Mouse (Mus musculus) G1E (cell line): Measurements from ENCODE around the gene Fancc. TPM values are rescaled to one million over a fixed set of nuclear protein-coding genes. Genes with fewer than 3 reads are reported as not detected.
A peak's percentile ranks its signal among the peaks of the same experiment; 100 is the strongest.

Experiments used
- ATAC-seq: 2 replicates; pipeline ENCODE4 v1.8.0; 2016; ENCODE audit warnings: mild to moderate bottlenecking; ENCODE audit not compliant: insufficient number of reproducible peaks, poor library complexity, low FRiP score, severe bottlenecking; ENCODE audit errors: extremely low read depth
- DNase-seq: peaks from one replicate; pipeline ENCODE4 v3.0.0; 2012; ENCODE audit warnings: low spot score
- H3K27me3 ChIP-seq: 2 replicates; pipeline ENCODE4 v1.6.1; 2012; ENCODE audit warnings: mild to moderate bottlenecking, low read length, inconsistent platforms; ENCODE audit not compliant: insufficient read depth
- H3K36me3 ChIP-seq: replicated peaks from 2 replicates; pipeline ENCODE3; 2012; ENCODE audit warnings: mild to moderate bottlenecking, inconsistent platforms
- H3K4me1 ChIP-seq: 2 replicates; pipeline ENCODE4 v1.6.1; 2012; ENCODE audit warnings: low read depth, low read length, inconsistent platforms, mixed read lengths; ENCODE audit not compliant: insufficient read depth
- H3K4me3 ChIP-seq: 2 replicates; pipeline ENCODE4 v1.5.1; 2012; ENCODE audit warnings: low read depth, mild to moderate bottlenecking, inconsistent platforms, low read length, moderate library complexity, mixed read lengths
- H3K9me3 ChIP-seq: replicated peaks from 2 replicates; pipeline ENCODE4 v1.6.1; 2012; ENCODE audit warnings: inconsistent platforms
- CTCF ChIP-seq: IDR thresholded peaks from 2 replicates; pipeline ENCODE4 v1.5.1; 2012; ENCODE audit warnings: low read depth, low read length, inconsistent platforms, mixed read lengths
- GATA1 ChIP-seq: IDR thresholded peaks from 2 replicates; pipeline ENCODE4 v1.6.1; 2012; ENCODE audit warnings: borderline replicate concordance, low read length, inconsistent platforms, mixed read lengths
- GATA2 ChIP-seq: IDR thresholded peaks from 2 replicates; pipeline ENCODE4 v1.6.1; 2012; ENCODE audit warnings: low read depth, low read length, inconsistent platforms, borderline replicate concordance
- POLR2AphosphoS5 ChIP-seq: IDR thresholded peaks from 2 replicates; pipeline ENCODE4 v1.6.1; 2012; ENCODE audit warnings: low read depth, low read length, inconsistent platforms; ENCODE audit not compliant: insufficient replicate concordance
- TAL1 ChIP-seq: conservative IDR thresholded peaks from 2 replicates; pipeline ENCODE4 v1.6.1; 2012; ENCODE audit warnings: low read depth, low read length, inconsistent platforms, mixed read lengths
- polyA plus RNA-seq: library from polyadenylated mRNA; stranded (reverse); fragments of >175 nt; gene quantifications from 2 replicates; pipeline ENCODE4 v1.2.3, GENCODE M21; 2012
- total RNA-seq, 2 experiments: library from RNA; stranded (forward) in 1 of 2; stranded (reverse) in 1 of 2; fragments of 200-1000 nt in 1 of 2; fragments of >200 nt in 1 of 2; fragmentation: Nextera tagmentation in 1 of 2; gene quantifications; 2 replicates each; pipeline ENCODE4 v1.2.3; 2014 to 2017

Gene Fancc
- total and polyA plus RNA-seq, 3 experiments = 2.7 to 13.7 (median 6.8) TPM

DNA sequence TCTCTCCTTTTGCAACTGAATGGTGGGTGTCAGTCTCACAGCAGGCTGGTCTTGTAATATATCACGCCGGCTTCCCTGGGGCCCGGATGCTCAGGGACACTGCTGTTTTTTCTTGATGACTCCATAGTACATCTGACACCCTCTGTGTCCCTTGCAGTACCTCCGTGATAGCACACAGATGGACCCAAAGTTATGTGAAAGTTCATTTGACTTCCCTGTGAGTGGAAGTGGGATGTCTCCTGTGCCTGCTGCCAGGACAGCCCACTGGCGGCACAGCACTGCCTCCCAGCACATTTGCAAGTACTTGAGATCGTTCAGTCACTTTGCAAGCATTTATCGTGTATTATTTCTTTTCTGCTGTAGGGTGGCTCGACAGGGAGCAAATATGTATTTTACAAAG lies 217.3 kb downstream of the Fancc start:
- no peak for TF ChIP-seq TAL1
- TF ChIP-seq GATA2 = no peak
- no peak for TF ChIP-seq CTCF
- no peak for TF ChIP-seq GATA1
- no peak for TF ChIP-seq POLR2AphosphoS5
- peaks cover 6% of the 10 kb centered on the region for H3K4me1 ChIP-seq
- no peaks in the 10 kb centered on the region for H3K9me3 ChIP-seq
- H3K4me3 ChIP-seq = no peak overlapping the region
- ATAC-seq = no peak
- H3K27me3 ChIP-seq = no peaks in the 10 kb centered on the region
- DNase-seq = no peak
- H3K36me3 ChIP-seq = peaks cover 68% of the 10 kb centered on the region

DNA sequence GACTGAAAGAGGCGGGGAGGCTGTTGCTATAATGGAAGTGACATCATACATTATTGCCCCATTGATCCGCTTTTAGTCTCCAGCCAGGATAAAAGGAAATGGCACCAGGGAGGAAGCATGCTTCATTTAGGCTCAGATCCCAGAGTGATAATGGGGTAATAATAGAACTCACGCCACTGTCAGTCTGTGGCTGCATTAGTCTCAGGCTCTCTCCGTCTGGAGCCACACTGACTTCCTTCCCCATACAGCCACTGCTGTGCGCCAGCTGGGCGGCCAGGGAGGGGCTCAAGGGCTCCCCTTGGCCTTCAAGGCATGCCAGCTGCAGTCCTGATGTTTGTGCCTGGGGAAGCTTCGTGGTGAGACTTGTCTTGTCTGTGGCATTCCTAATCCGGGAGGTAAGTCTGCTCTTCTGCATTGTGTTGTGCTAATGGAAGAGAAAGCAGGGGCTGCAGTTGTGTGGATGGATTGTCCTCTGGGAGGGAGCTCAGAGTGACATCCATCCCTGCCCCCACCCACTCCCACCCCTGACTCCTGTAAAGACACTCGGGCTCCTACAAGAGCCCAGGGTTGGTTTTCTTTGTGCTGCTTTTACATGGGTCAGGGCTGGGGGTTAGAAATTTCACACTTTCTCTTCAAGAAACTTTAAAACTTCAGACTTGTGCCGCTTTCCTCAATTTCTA lies 218.1 kb downstream of the Fancc start:
- H3K4me1 ChIP-seq = peaks cover 6% of the 10 kb centered on the region
- H3K9me3 ChIP-seq = no peaks in the 10 kb centered on the region
- ATAC-seq (peak; percentile 94), DNase-seq (peak; percentile 22)
- TF ChIP-seq TAL1 (no peak), GATA2 (no peak), CTCF (no peak), GATA1 (no peak), POLR2AphosphoS5 (no peak)
- peaks cover 73% of the 10 kb centered on the region for H3K36me3 ChIP-seq
- no peak overlapping the region for H3K4me3 ChIP-seq
- H3K27me3 ChIP-seq = no peaks in the 10 kb centered on the region

DNA sequence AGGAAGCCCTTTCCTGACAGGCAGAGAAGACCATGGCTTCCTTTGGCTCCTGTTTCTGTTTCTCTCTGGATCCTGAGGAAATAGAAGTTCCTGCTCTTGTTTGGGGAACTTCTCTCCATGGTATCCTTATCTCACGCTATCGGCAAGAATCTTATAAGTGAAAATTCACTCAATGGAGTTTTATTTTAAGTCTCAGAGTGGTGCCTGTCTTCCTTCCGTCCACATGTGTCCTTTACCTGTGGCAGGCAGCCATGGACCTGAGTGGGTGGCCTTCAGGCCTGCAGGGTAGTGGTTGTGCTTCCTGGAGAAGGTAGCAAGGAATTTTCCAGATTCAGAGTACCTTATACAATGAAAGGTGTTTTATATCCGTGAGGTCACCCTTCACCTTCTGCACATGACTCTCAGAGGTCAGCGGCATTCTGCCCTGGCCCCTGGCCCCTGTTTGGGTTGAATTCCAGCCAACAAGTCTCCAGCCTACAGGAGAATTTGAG lies 218.9 kb downstream of the Fancc start:
- ATAC-seq (no peak), DNase-seq (no peak)
- Histone ChIP-seq H3K9me3 (no peaks in the 10 kb centered on the region), H3K36me3 (peaks cover 71% of the 10 kb centered on the region), H3K4me3 (no peak overlapping the region), H3K4me1 (peaks cover 6% of the 10 kb centered on the region), H3K27me3 (no peaks in the 10 kb centered on the region)
- TF ChIP-seq POLR2AphosphoS5 (no peak), GATA2 (no peak), TAL1 (no peak), GATA1 (no peak), CTCF (no peak)

DNA sequence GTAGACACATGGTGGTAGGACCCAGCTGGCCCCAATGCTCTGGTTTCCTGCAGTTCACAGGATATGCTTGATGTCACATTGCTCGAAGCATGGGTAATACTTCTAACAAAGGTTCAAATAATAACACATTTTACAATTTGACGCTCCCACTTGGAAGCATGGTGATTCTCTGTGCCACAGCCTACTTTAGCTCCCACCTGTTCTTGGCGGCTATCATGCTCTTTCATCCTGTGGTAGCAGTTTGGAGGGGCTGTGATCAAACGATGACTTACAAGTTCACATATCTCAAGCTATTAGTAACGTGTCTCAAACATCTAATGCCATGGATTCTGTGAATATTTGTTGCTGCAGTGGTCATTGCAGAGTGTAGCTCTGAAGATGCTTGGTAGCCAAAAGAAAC lies 219.8 kb downstream of the Fancc start:
- TF ChIP-seq CTCF (no peak), GATA2 (no peak), POLR2AphosphoS5 (no peak), GATA1 (no peak), TAL1 (no peak)
- Histone ChIP-seq H3K27me3 (no peaks in the 10 kb centered on the region), H3K4me1 (peaks cover 13% of the 10 kb centered on the region), H3K9me3 (no peaks in the 10 kb centered on the region), H3K4me3 (no peak overlapping the region), H3K36me3 (peaks cover 72% of the 10 kb centered on the region)
- no peak for ATAC-seq
- DNase-seq = no peak

DNA sequence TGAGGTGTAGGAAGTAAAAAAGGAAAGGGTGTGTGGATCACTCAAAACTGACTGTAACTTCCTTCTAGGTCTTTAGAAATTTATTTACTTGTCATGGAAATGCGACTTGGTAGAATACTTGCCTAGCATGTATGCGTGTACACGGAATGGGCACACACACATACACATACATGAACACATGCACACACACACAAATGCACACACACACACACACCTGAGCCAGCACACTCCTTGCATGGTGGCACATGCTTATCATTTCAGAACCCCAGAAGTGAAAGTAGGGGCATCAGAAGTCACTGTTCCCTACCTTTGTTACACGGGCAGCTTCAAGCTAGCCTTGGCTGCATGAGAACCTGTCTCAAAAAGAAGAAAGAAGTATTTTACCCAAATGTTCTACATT lies 220.7 kb downstream of the Fancc start:
- H3K4me3 ChIP-seq = no peak overlapping the region
- no peaks in the 10 kb centered on the region for H3K9me3 ChIP-seq
- H3K4me1 ChIP-seq = peaks cover 14% of the 10 kb centered on the region
- no peaks in the 10 kb centered on the region for H3K27me3 ChIP-seq
- TF ChIP-seq TAL1 (no peak), GATA2 (no peak), GATA1 (no peak), POLR2AphosphoS5 (no peak), CTCF (no peak)
- peaks cover 68% of the 10 kb centered on the region for H3K36me3 ChIP-seq
- ATAC-seq (no peak), DNase-seq (no peak)

DNA sequence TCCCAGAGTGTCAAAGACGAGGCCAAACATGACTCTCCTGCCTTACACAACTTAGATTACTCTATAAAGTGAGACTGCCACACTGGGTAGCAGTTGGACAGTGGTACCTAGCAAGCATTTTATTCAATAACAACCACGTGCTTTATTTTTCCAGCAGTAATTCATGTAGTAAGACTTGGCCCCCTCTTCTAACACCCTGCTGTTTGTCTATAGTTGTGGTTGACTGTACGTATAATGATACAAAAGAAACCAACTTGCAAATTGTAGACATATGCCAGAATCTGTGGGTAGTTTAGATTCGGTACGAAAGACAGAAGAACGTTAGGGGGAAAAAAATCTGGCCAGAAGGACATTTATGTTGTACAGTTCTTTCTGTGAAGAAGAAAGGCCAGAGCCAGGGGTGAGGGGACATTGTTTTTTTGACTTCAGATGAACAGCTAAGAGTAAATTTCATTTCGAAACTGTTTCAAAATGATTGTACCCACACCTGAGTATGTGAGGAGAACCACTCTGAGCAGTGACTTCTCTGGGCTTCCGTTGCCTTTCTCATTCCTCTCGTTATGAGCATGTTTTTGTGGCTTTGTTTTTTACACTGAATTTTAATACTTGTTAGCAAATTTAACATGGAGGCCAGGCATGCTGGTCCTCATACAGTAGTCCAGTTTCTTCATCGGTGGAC lies 222.5 kb downstream of the Fancc start:
- no peak for DNase-seq
- H3K4me3 ChIP-seq = no peak overlapping the region
- peaks cover 14% of the 10 kb centered on the region for H3K4me1 ChIP-seq
- no peak for ATAC-seq
- peaks cover 66% of the 10 kb centered on the region for H3K36me3 ChIP-seq
- TF ChIP-seq POLR2AphosphoS5 = no peak
- no peak for TF ChIP-seq GATA1
- no peak for TF ChIP-seq TAL1
- no peak for TF ChIP-seq GATA2
- TF ChIP-seq CTCF = no peak
- no peaks in the 10 kb centered on the region for H3K9me3 ChIP-seq
- no peaks in the 10 kb centered on the region for H3K27me3 ChIP-seq
